Mouse (Mus musculus) neural tube, embryonic 11.5 days (tissue): ENCODE results near the gene Vpreb3. TPM values are rescaled to one million over a fixed set of nuclear protein-coding genes. Genes with fewer than 3 reads are reported as not detected.
A peak's percentile ranks its signal among the peaks of the same experiment; 100 is the strongest.

ENCODE experiments used
- ATAC-seq: fragments of 200-750 bp; cut with Nextera tagmentation; 2 replicates; pipeline ENCODE4 v1.8.0; 2017; ENCODE audit warnings: moderate number of reproducible peaks, mild to moderate bottlenecking, moderate TSS enrichment, moderate library complexity; ENCODE audit not compliant: insufficient read depth, low FRiP score, low TSS enrichment
- DNase-seq: peaks from one replicate; pipeline ENCODE4 v3.0.0-alpha.2; 2015; ENCODE audit warnings: low spot score
- H3K27ac ChIP-seq: fragments of 300-500 bp; sonication (generic); 2 replicates; pipeline ENCODE4 v1.5.1; 2014; ENCODE audit warnings: low read depth, mild to moderate bottlenecking, low read length
- H3K27me3 ChIP-seq: fragments of 300-500 bp; sonication (generic); 2 replicates; pipeline ENCODE4 v1.6.1; 2014; ENCODE audit warnings: mild to moderate bottlenecking, low read length, mixed read lengths; ENCODE audit not compliant: control insufficient read depth, insufficient read depth
- H3K36me3 ChIP-seq: fragments of 300-500 bp; sonication (generic); 2 replicates; pipeline ENCODE4 v1.6.1; 2014; ENCODE audit warnings: mild to moderate bottlenecking, low read length, moderate library complexity, mixed read lengths; ENCODE audit not compliant: control insufficient read depth, insufficient read depth
- H3K4me1 ChIP-seq: fragments of 300-500 bp; sonication (generic); 2 replicates; pipeline ENCODE4 v1.6.1; 2014; ENCODE audit warnings: low read length, mixed read lengths; ENCODE audit not compliant: control insufficient read depth, insufficient read depth
- H3K4me2 ChIP-seq: fragments of 300-500 bp; sonication (generic); 2 replicates; pipeline ENCODE4 v1.6.1; 2014; ENCODE audit warnings: low read depth, mild to moderate bottlenecking, moderate library complexity
- H3K4me3 ChIP-seq: fragments of 300-500 bp; sonication (generic); 2 replicates; pipeline ENCODE4 v1.5.1; 2014; ENCODE audit warnings: low read depth, low read length
- H3K9ac ChIP-seq: fragments of 300-500 bp; sonication (generic); 2 replicates; pipeline ENCODE4 v1.6.1; 2014; ENCODE audit warnings: mild to moderate bottlenecking, low read length
- H3K9me3 ChIP-seq: fragments of 300-500 bp; sonication (generic); 2 replicates; pipeline ENCODE4 v1.6.1; 2016; ENCODE audit warnings: low read length; ENCODE audit not compliant: control insufficient read depth
- WGBS: fragments of 180-500 bp; shearing (Covaris S2); extraction: QIAGEN DNeasy Blood & Tissue Kit; methylation state at CpG from one replicate; pipeline ENCODE4 v1.1.7; 2014; 5-methylcytosine and 5-hydroxymethylcytosine counted together
- polyA plus RNA-seq: library from polyadenylated mRNA; unstranded; fragments of >200 nt; fragmentation: Nextera tagmentation; extraction: Ambion mirVana; gene quantifications from 2 replicates; pipeline ENCODE4 v1.2.1, GENCODE M21; 2014

The Vpreb3 gene
- polyA plus RNA-seq, 1 experiment from 2014 or later = 0.53 TPM

- Histone ChIP-seq H3K36me3 (no peaks in the 10 kb centered on the region), H3K27me3 (peaks cover 25% of the 10 kb centered on the region), H3K4me1 (peaks cover 17% of the 10 kb centered on the region), H3K9me3 (no peaks in the 10 kb centered on the region), H3K9ac (peak within 1 kb of the TSS; percentile 50), H3K4me2 (peak within 1 kb of the TSS; percentile 97), H3K4me3 (peak within 1 kb of the TSS; percentile 48), H3K27ac (no peak within 1 kb of the TSS)
- DNase-seq (peak; percentile 83), ATAC-seq (peak; percentile 48; the same call in 1 of the 2 replicates)
- WGBS = under 1% methylated on average over 50 of the region's 51 CpGs
Observed at GRCm38 (mm10) chr10:75935680-75936541, 6.9 kb upstream of the Vpreb3 start, which contains the start of gene Mmp11. Mmp11 (minus strand) TSS chr10:75936496.

- H3K4me1 ChIP-seq = peaks cover 12% of the 10 kb centered on the region
- 30% methylated on average over 18 of the region's 18 CpGs for WGBS
- no peak for DNase-seq
- ATAC-seq = no peak
- H3K9me3 ChIP-seq = no peaks in the 10 kb centered on the region
- H3K36me3 ChIP-seq = no peaks in the 10 kb centered on the region
- H3K27ac ChIP-seq = no peak overlapping the region
- H3K9ac ChIP-seq = no peak overlapping the region
- no peak overlapping the region for H3K4me2 ChIP-seq
- no peak overlapping the region for H3K4me3 ChIP-seq
- H3K27me3 ChIP-seq = peaks cover 16% of the 10 kb centered on the region
Observed at GRCm38 (mm10) chr10:75936909-75937667, 5.8 kb upstream of the Vpreb3 start.

GRCm38 (mm10) chr10:75937851-75938643 lies 4.8 kb upstream of the Vpreb3 start:
- Histone ChIP-seq H3K4me1 (0 out of 2 replicates have a peak, but pooled peaks cover 6% of the 10 kb centered on the region), H3K27ac (no peak overlapping the region), H3K9ac (no peak overlapping the region), H3K9me3 (no peaks in the 10 kb centered on the region), H3K4me2 (no peak overlapping the region), H3K4me3 (no peak overlapping the region), H3K36me3 (no peaks in the 10 kb centered on the region), H3K27me3 (peaks cover 16% of the 10 kb centered on the region)
- no peak for DNase-seq
- 50% methylated on average over 10 of the region's 10 CpGs for WGBS
- ATAC-seq = no peak

GRCm38 (mm10) chr10:75939481-75940234 lies 3.2 kb upstream of the Vpreb3 start:
- H3K27ac ChIP-seq = no peak overlapping the region
- no peak for DNase-seq

DNA sequence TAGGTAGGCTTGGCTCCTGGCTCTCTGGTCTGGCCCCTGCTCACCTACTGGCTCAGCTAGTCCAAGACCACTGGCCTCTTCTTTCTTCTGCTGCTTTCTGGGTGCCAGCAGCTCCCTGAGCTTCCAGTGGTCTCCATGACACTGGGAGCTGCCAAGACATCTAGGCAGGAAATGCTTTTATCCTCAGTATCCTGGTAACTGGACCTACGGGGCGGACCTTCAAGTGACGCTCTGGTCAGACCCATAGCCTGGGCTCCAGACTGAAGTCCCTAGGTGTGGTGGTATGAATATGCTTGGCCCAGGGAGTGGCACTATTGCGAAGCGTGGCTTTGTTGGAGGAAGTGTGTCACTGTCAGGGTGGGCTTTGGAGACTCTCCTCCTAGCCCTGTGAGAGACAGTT lies 2.3 kb upstream of the Vpreb3 start, which contains the start of gene Gm867:
TSS of gene Gm867 (minus strand) at position 153 of the 400 bp plus-strand sequence.
- Histone ChIP-seq H3K4me1 (peaks cover 8% of the 10 kb centered on the region; the same call in 1 of the 2 replicates), H3K36me3 (no peaks in the 10 kb centered on the region), H3K4me3 (no peak within 1 kb of the TSS), H3K27me3 (peaks cover 16% of the 10 kb centered on the region), H3K9me3 (no peaks in the 10 kb centered on the region), H3K9ac (no peak within 1 kb of the TSS), H3K4me2 (no peak within 1 kb of the TSS), H3K27ac (no peak within 1 kb of the TSS)
- no peak for DNase-seq
- ATAC-seq = no peak
- 87% methylated on average over 5 of the region's 5 CpGs for WGBS

More at GRCm38 (mm10) chr10:75939481-75940234, 3.2 kb upstream of the Vpreb3 start:
- no peak for ATAC-seq
- peaks cover 12% of the 10 kb centered on the region; the same call in 1 of the 2 replicates for H3K4me1 ChIP-seq
- no peaks in the 10 kb centered on the region for H3K36me3 ChIP-seq
- H3K27me3 ChIP-seq = peaks cover 16% of the 10 kb centered on the region
- no peaks in the 10 kb centered on the region for H3K9me3 ChIP-seq
- WGBS = 43% methylated on average over 9 of the region's 9 CpGs
- no peak overlapping the region for H3K4me3 ChIP-seq
- H3K9ac ChIP-seq = no peak overlapping the region
- no peak overlapping the region for H3K4me2 ChIP-seq

DNA sequence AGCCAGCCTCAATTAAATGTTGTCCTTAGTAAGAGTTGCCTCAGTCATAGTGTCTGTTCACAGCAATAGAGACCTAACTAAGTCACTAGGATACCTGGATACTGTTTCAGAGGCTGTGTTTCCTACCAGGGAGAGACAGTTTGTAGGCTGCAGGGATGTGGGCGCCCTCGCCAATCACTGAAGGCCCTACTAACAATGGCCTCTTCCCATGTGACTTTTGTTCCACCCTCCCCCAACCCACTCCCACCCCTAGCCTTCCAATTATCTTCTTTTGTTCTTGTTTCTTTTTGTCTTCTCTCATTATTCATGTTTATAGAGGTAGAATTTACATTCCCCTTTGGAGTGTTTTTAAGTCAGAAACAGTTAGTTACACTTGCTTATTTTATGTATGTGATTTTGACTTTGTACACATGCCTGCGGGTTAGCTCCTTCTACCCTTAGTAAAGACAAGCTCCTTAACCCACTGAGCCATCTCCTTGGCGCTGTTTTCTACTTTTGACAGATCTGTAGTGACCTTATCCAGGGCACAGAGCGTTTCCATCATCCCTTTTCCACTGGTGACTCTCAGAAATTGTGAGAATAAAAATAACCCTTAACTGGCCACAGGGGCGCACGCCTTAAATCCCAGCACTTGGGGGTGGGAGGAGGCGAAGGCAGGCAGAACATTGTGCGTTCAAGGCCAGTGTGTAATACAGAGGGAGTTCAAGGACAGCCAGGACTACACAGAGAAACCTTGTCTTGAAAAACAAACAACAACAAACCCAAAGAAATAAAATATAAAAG lies 1.6 kb upstream of the Vpreb3 start:
- H3K4me1 ChIP-seq = peaks cover 6% of the 10 kb centered on the region; the same call in 1 of the 2 replicates
- H3K9ac ChIP-seq = no peak overlapping the region

DNA sequence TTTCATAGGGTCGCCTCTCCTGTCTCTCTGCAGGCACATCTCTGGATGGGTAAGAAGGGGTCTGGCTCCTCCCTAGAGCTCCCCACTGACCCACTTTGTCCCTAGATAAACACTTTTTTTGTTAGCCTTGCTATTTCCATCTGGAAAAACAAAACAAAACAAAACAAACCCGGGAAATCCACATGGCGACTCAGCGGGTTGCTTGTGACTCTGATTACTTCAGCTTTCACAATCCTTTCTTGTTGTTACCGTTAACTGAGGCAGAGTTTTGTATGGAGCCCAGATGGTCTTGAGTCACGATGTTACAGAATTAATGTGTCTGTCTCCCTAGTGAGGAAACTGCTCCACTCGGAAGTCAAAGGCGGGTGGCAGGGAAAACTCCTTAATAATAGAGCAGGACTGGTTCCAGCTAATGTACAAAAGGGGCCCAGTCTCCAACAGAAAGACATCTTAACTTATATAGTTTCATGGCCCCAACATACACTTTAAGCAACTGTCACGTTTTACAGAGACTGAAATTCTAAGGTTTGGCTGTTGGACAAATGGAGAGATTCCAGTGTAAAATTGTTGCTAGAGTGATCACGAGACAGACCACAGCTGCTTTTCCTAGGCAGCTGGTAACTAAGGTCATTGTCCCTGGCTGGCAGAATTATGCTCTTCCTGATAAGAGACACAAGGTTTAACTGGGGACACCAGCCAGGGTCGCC lies 1.4 kb downstream of the Vpreb3 start:
- Histone ChIP-seq H3K9ac (no peak overlapping the region), H3K27me3 (no peaks in the 10 kb centered on the region), H3K9me3 (no peaks in the 10 kb centered on the region), H3K36me3 (no peaks in the 10 kb centered on the region), H3K27ac (0 out of 2 replicates have a peak overlapping the region, but pooled peaks have one; percentile 51), H3K4me2 (no peak overlapping the region), H3K4me1 (peaks cover 6% of the 10 kb centered on the region; the same call in 1 of the 2 replicates), H3K4me3 (no peak overlapping the region)
- ATAC-seq = no peak; the same call in 1 of the 2 replicates
- DNase-seq = no peak
- WGBS = 25% methylated on average over 11 of the region's 11 CpGs

More for the DNA sequence above, 1.6 kb upstream of the Vpreb3 start:
- ATAC-seq (no peak), DNase-seq (no peak)
- Histone ChIP-seq H3K4me2 (no peak overlapping the region), H3K36me3 (no peaks in the 10 kb centered on the region), H3K4me3 (no peak overlapping the region), H3K9me3 (no peaks in the 10 kb centered on the region), H3K27me3 (peaks cover 10% of the 10 kb centered on the region), H3K27ac (no peak overlapping the region)
- WGBS = 65% methylated on average over 9 of the region's 9 CpGs
